Mouse (Mus musculus): ENCODE measurements around the gene Rab3il1. TPM values are rescaled to one million over a fixed set of nuclear protein-coding genes. Genes with fewer than 3 reads are reported as not detected.

Gene Rab3il1
- polyA plus RNA-seq, 1 experiment, result 4.1 TPM

- no peaks in the 10 kb centered on the region for H3K4me1 ChIP-seq (ENCODE audit: control insufficient read depth, insufficient read depth, low read length)
- H3K27ac ChIP-seq (ENCODE audit: insufficient read depth, low read length), result no peak overlapping the region
- no peaks in the 10 kb centered on the region for H3K27me3 ChIP-seq (ENCODE audit: control insufficient read depth, insufficient read depth, low read length, poor library complexity, severe bottlenecking)
- H3K36me3 ChIP-seq (ENCODE audit: control insufficient read depth, insufficient read depth, low read length, poor library complexity, severe bottlenecking), result no peaks in the 10 kb centered on the region
- H3K4me3 ChIP-seq (ENCODE audit: low read depth, low read length), result no peak overlapping the region
- H3K9me3 ChIP-seq (replicated peaks; ENCODE audit: control insufficient read depth, insufficient read depth, low read length, poor library complexity, severe bottlenecking), result no peaks in the 10 kb centered on the region
- TF ChIP-seq POLR2A (IDR thresholded peaks at IDR 0.05; ENCODE audit: insufficient read depth, low read length), result no peak
- TF ChIP-seq CTCF (IDR thresholded peaks at IDR 0.05; ENCODE audit: low read depth, low read length), result no peak
- TF ChIP-seq EP300 (IDR thresholded peaks at IDR 0.05; ENCODE audit: insufficient read depth, low read depth, low read length), result no peak
- H3K9ac ChIP-seq (ENCODE audit: low read depth, poor library complexity, severe bottlenecking), result no peak overlapping the region
Observed at GRCm38 (mm10) chr19:10060783-10061590, 59.5 kb downstream of the Rab3il1 start.

GRCm38 (mm10) chr19:10061624-10062023, 60.2 kb downstream of the Rab3il1 start:
- no peak overlapping the region for H3K4me3 ChIP-seq (ENCODE audit: low read depth, low read length)
- H3K36me3 ChIP-seq (ENCODE audit: control insufficient read depth, insufficient read depth, low read length, poor library complexity, severe bottlenecking), result 0 out of 2 replicates have a peak, but pooled peaks cover 2% of the 10 kb centered on the region
- H3K27me3 ChIP-seq (ENCODE audit: control insufficient read depth, insufficient read depth, low read length, poor library complexity, severe bottlenecking), result no peaks in the 10 kb centered on the region
- H3K9me3 ChIP-seq (replicated peaks; ENCODE audit: control insufficient read depth, insufficient read depth, low read length, poor library complexity, severe bottlenecking), result no peaks in the 10 kb centered on the region
- H3K4me1 ChIP-seq (ENCODE audit: control insufficient read depth, insufficient read depth, low read length), result no peaks in the 10 kb centered on the region
- H3K27ac ChIP-seq (ENCODE audit: insufficient read depth, low read length), result no peak overlapping the region
- H3K9ac ChIP-seq (ENCODE audit: low read depth, poor library complexity, severe bottlenecking), result no peak overlapping the region
- no peak for TF ChIP-seq EP300 (IDR thresholded peaks at IDR 0.05; ENCODE audit: insufficient read depth, low read depth, low read length)
- no peak for TF ChIP-seq POLR2A (IDR thresholded peaks at IDR 0.05; ENCODE audit: insufficient read depth, low read length)
- no peak for TF ChIP-seq CTCF (IDR thresholded peaks at IDR 0.05; ENCODE audit: low read depth, low read length)

GRCm38 (mm10) chr19:10062292-10062691, 60.8 kb downstream of the Rab3il1 start:
- TF ChIP-seq EP300 (IDR thresholded peaks at IDR 0.05; ENCODE audit: insufficient read depth, low read depth, low read length) (no peak), CTCF (IDR thresholded peaks at IDR 0.05; ENCODE audit: low read depth, low read length) (no peak), POLR2A (IDR thresholded peaks at IDR 0.05; ENCODE audit: insufficient read depth, low read length) (no peak)
- no peak overlapping the region for H3K4me3 ChIP-seq (ENCODE audit: low read depth, low read length)
- H3K9ac ChIP-seq (ENCODE audit: low read depth, poor library complexity, severe bottlenecking), result no peak overlapping the region
- H3K4me1 ChIP-seq (ENCODE audit: control insufficient read depth, insufficient read depth, low read length), result no peaks in the 10 kb centered on the region
- 0 out of 2 replicates have a peak, but pooled peaks cover 2% of the 10 kb centered on the region for H3K36me3 ChIP-seq (ENCODE audit: control insufficient read depth, insufficient read depth, low read length, poor library complexity, severe bottlenecking)
- H3K27me3 ChIP-seq (ENCODE audit: control insufficient read depth, insufficient read depth, low read length, poor library complexity, severe bottlenecking), result no peaks in the 10 kb centered on the region
- H3K27ac ChIP-seq (ENCODE audit: insufficient read depth, low read length), result no peak overlapping the region
- H3K9me3 ChIP-seq (replicated peaks; ENCODE audit: control insufficient read depth, insufficient read depth, low read length, poor library complexity, severe bottlenecking), result no peaks in the 10 kb centered on the region

- TF ChIP-seq CTCF (IDR thresholded peaks at IDR 0.05; ENCODE audit: low read depth, low read length) (no peak), EP300 (IDR thresholded peaks at IDR 0.05; ENCODE audit: insufficient read depth, low read depth, low read length) (no peak), POLR2A (IDR thresholded peaks at IDR 0.05; ENCODE audit: insufficient read depth, low read length) (no peak)
Observed at GRCm38 (mm10) chr19:10062862-10063261, 61.4 kb downstream of the Rab3il1 start.

GRCm38 (mm10) chr19:10064173-10065012, 62.9 kb downstream of the Rab3il1 start:
- no peak overlapping the region for H3K9ac ChIP-seq (ENCODE audit: low read depth, poor library complexity, severe bottlenecking)
- TF ChIP-seq CTCF (IDR thresholded peaks at IDR 0.05; ENCODE audit: low read depth, low read length) (no peak), EP300 (IDR thresholded peaks at IDR 0.05; ENCODE audit: insufficient read depth, low read depth, low read length) (no peak), POLR2A (IDR thresholded peaks at IDR 0.05; ENCODE audit: insufficient read depth, low read length) (no peak)
- no peak overlapping the region for H3K27ac ChIP-seq (ENCODE audit: insufficient read depth, low read length)
- no peaks in the 10 kb centered on the region for H3K4me1 ChIP-seq (ENCODE audit: control insufficient read depth, insufficient read depth, low read length)
- H3K27me3 ChIP-seq (ENCODE audit: control insufficient read depth, insufficient read depth, low read length, poor library complexity, severe bottlenecking), result no peaks in the 10 kb centered on the region
- H3K36me3 ChIP-seq (ENCODE audit: control insufficient read depth, insufficient read depth, low read length, poor library complexity, severe bottlenecking), result 0 out of 2 replicates have a peak, but pooled peaks cover 2% of the 10 kb centered on the region
- H3K9me3 ChIP-seq (replicated peaks; ENCODE audit: control insufficient read depth, insufficient read depth, low read length, poor library complexity, severe bottlenecking), result no peaks in the 10 kb centered on the region
- no peak overlapping the region for H3K4me3 ChIP-seq (ENCODE audit: low read depth, low read length)

More at GRCm38 (mm10) chr19:10062862-10063261, 61.4 kb downstream of the Rab3il1 start:
- H3K27ac ChIP-seq (ENCODE audit: insufficient read depth, low read length), result no peak overlapping the region
- no peak overlapping the region for H3K4me3 ChIP-seq (ENCODE audit: low read depth, low read length)
- 0 out of 2 replicates have a peak, but pooled peaks cover 2% of the 10 kb centered on the region for H3K36me3 ChIP-seq (ENCODE audit: control insufficient read depth, insufficient read depth, low read length, poor library complexity, severe bottlenecking)
- no peaks in the 10 kb centered on the region for H3K4me1 ChIP-seq (ENCODE audit: control insufficient read depth, insufficient read depth, low read length)
- no peaks in the 10 kb centered on the region for H3K27me3 ChIP-seq (ENCODE audit: control insufficient read depth, insufficient read depth, low read length, poor library complexity, severe bottlenecking)
- no peaks in the 10 kb centered on the region for H3K9me3 ChIP-seq (replicated peaks; ENCODE audit: control insufficient read depth, insufficient read depth, low read length, poor library complexity, severe bottlenecking)
- H3K9ac ChIP-seq (ENCODE audit: low read depth, poor library complexity, severe bottlenecking), result no peak overlapping the region

Measured in ES-Bruce4 (cell line).